Mouse (Mus musculus) kidney, embryonic 14.5 days (tissue): ENCODE measurements at regions not wholly inside any gene's neighbourhood (a gene's known extent, or its start where the extent isn't known, plus 50 kb on each side); places are given as distances from the start of the nearest gene placed in this dataset.

Experiments used
- ATAC-seq: fragments of 200-750 bp; cut with Nextera tagmentation; 2 replicates; pipeline ENCODE4 v1.8.0; 2017; ENCODE audit warnings: moderate number of reproducible peaks, mild to moderate bottlenecking, moderate TSS enrichment, moderate library complexity; ENCODE audit not compliant: low FRiP score, low TSS enrichment
- H3K27ac ChIP-seq: fragments of 300-500 bp; sonication (generic); 2 replicates; pipeline ENCODE4 v1.5.1; 2014; ENCODE audit warnings: low read depth, mild to moderate bottlenecking, low read length, moderate library complexity, mixed read lengths
- H3K27me3 ChIP-seq: fragments of 300-500 bp; sonication (generic); 2 replicates; pipeline ENCODE4 v1.6.1; 2014; ENCODE audit warnings: mild to moderate bottlenecking, low read length; ENCODE audit not compliant: control insufficient read depth, insufficient read depth
- H3K36me3 ChIP-seq: fragments of 300-500 bp; sonication (generic); 2 replicates; pipeline ENCODE4 v1.6.1; 2014; ENCODE audit warnings: low read length, mixed read lengths; ENCODE audit not compliant: control insufficient read depth, insufficient read depth
- H3K4me1 ChIP-seq: fragments of 300-500 bp; sonication (generic); 2 replicates; pipeline ENCODE4 v1.6.1; 2014; ENCODE audit warnings: low read length, mixed read lengths; ENCODE audit not compliant: control insufficient read depth, insufficient read depth
- H3K4me2 ChIP-seq: fragments of 300-500 bp; sonication (generic); replicated peaks from 2 replicates; pipeline ENCODE4 v1.6.1; 2014; ENCODE audit warnings: low read depth, mild to moderate bottlenecking, low read length
- H3K4me3 ChIP-seq: fragments of 300-500 bp; sonication (generic); 2 replicates; pipeline ENCODE4 v1.5.1; 2014; ENCODE audit warnings: mild to moderate bottlenecking, low read length
- H3K9ac ChIP-seq: fragments of 300-500 bp; sonication (generic); 2 replicates; pipeline ENCODE4 v1.6.1; 2014; ENCODE audit warnings: low read depth, mild to moderate bottlenecking, low read length, moderate library complexity
- H3K9me3 ChIP-seq: fragments of 300-500 bp; sonication (generic); 2 replicates; pipeline ENCODE4 v1.6.1; 2016; ENCODE audit warnings: low read length; ENCODE audit not compliant: control insufficient read depth
- WGBS: fragments of 180-500 bp; shearing (Covaris S2); extraction: QIAGEN DNeasy Blood & Tissue Kit; methylation state at CpG from one replicate; pipeline ENCODE4 v1.1.7; 2014; 5-methylcytosine and 5-hydroxymethylcytosine counted together

DNA sequence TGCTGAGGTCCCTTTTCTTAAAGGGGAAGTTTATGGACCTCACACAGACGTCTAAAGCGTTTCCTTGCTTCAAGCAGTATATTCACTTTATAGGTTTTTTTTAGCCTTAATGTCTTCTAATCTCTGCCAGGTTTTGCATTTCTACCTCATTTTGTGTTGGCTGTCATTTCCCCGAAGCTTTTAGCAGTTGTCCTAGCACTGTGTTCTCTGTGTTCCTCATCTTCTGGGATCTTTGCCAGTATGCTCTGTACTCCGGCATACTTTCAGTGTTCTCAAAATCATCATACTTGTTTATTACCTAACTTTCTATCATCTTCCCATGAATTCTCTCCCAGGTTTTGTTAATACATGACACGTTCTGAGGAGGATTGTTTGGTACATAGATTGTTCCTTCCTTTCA, 333.5 kb upstream of the Lsamp start:
- Histone ChIP-seq H3K9me3 (no peaks in the 10 kb centered on the region), H3K27ac (no peak overlapping the region), H3K27me3 (no peaks in the 10 kb centered on the region), H3K4me1 (no peaks in the 10 kb centered on the region), H3K4me3 (no peak overlapping the region), H3K9ac (no peak overlapping the region), H3K36me3 (no peaks in the 10 kb centered on the region), H3K4me2 (no peak overlapping the region)
- 74% methylated on average over 5 of the region's 5 CpGs for WGBS
- ATAC-seq: no peak

DNA sequence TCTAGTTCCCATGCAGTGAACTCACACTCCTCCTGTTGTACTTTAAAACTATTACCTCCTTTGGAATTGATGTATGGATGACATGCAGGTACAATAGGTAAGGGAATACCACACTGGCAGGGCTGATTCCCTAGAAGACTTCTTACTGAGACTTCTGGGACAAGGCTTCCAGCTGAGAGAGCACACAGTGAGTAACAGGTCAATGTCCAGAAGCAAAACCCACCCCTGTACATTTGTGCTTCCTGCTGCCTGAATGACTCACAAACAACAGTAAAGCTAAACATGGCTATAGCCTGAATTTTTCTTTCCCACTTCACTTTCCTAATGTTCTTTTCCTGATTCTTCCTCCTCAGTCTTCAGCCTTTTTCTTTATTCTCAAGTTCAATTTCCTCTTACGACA, 316.3 kb upstream of the Lsamp start:
- Histone ChIP-seq H3K36me3 (no peaks in the 10 kb centered on the region), H3K9ac (no peak overlapping the region), H3K4me1 (no peaks in the 10 kb centered on the region), H3K9me3 (no peaks in the 10 kb centered on the region), H3K4me2 (no peak overlapping the region), H3K27me3 (no peaks in the 10 kb centered on the region), H3K4me3 (no peak overlapping the region), H3K27ac (no peak overlapping the region)
- ATAC-seq: no peak
- WGBS: 84% methylated on average over 1 of the region's 1 CpGs

DNA sequence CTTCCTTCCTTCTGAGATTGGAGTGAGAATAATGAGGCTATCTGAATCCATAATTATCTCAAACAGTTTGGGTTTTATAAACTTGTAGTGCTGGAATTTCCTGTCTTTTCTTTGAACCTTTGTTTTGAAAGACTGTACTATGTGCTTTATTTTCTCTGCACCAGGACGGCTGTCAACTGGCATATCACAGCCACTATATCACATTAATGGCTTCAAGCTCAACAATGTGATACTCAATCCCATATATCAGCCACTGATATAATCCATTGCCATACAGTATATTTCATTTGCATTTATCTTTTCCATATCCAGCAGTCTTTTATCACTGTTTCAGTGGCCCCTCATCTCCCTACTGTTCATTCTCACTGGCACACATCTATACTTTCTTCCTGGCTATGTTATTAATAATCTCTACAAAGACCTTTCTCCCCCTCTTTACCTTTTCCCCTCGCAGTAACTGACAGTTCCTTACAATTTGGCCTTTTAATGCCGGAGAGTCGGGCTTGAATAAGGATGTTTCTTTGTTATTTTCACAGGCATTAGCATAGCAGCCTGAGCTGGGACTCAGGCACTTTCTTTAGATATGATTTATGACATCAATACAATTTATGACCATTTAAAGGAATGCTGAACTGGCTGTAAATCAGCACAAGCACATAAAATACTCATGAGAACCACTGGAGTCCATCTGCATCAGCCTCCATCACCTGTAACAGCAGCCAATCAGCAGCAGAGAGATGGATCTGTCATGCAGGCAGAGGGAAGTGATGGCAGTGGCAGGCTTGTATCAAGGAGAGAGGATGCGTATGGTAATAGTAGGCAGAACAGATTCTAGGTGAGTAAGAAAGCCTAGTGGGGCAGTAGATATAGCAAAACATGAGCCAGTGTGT, 311.8 kb upstream of the Lsamp start:
- WGBS: 43% methylated on average over 5 of the region's 5 CpGs

DNA sequence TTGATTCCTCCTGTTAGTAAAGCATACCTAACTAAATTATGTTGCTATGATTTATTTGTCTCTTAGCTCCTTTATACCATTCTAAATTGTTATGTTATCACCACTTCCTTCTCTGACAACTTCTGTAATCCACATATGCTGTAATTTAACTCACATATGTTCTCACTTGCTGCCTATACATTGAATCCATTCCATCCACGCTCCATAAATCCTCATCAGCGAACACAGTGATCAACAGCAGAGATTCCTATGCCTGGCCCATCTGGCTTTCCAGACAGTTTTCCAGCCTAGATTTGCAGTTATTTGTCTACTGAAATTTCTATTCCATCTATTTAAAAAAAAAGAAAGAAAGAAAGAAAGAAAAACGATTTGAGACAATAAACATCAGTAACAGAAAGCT, 308.4 kb upstream of the Lsamp start:
- Histone ChIP-seq H3K9me3 (no peaks in the 10 kb centered on the region), H3K36me3 (no peaks in the 10 kb centered on the region), H3K4me2 (no peak overlapping the region), H3K4me1 (no peaks in the 10 kb centered on the region), H3K27ac (no peak overlapping the region), H3K27me3 (no peaks in the 10 kb centered on the region), H3K9ac (no peak overlapping the region), H3K4me3 (no peak overlapping the region)
- WGBS: 65% methylated on average over 3 of the region's 3 CpGs
- ATAC-seq: no peak

More for the DNA sequence above, 311.8 kb upstream of the Lsamp start:
- no peaks in the 10 kb centered on the region for H3K36me3 ChIP-seq
- no peak overlapping the region for H3K4me3 ChIP-seq
- H3K4me1 ChIP-seq: no peaks in the 10 kb centered on the region
- H3K9me3 ChIP-seq: no peaks in the 10 kb centered on the region
- H3K27ac ChIP-seq: no peak overlapping the region
- no peak overlapping the region for H3K4me2 ChIP-seq
- peak; percentile 49; the same call in 1 of the 2 replicates for ATAC-seq
- H3K9ac ChIP-seq: no peak overlapping the region
- H3K27me3 ChIP-seq: no peaks in the 10 kb centered on the region

DNA sequence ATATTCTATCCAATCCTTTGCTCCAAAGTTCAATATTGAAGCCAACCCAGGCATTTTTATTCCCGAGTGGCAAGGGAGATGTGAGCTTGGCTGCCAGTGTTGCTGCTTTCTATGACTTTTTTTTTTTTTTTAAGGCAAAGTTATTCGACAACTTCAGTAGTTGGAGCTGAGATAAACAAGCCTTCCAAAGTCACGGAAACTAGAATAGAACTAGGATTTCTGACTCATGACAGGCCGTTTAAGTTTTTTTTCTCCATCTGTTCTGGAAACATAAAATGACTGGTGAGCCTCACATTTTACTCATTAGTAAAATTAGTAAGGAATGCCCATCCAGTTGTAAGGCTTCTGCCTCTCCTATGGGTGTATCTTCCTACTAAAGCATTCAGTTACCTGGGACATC, 305.9 kb upstream of the Lsamp start:
- WGBS: 87% methylated on average over 4 of the region's 4 CpGs
- ATAC-seq: no peak

DNA sequence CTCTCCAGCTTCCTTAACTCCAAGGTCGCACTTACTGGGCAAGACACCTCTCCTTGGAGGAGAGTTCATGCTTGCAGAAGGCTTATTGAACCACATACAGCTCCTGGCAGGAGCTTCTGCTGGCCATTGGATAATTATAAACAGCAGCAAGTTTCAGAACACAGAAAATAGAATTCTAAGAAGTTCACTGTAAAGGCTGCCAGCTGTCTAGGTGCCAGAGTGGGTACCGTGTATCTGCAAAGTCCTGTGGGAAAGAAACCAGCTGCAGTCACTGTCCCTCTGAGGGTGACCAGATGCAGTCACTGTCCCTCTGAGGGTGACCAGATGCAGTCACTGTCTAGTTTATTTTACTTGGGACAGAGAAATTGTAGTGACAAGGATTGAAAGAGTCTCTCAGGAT, 291.1 kb upstream of the Lsamp start:
- WGBS: 69% methylated on average over 2 of the region's 2 CpGs
- H3K4me3 ChIP-seq: no peak overlapping the region
- no peaks in the 10 kb centered on the region for H3K9me3 ChIP-seq
- H3K36me3 ChIP-seq: no peaks in the 10 kb centered on the region
- ATAC-seq: no peak
- no peak overlapping the region for H3K9ac ChIP-seq
- H3K4me1 ChIP-seq: no peaks in the 10 kb centered on the region
- H3K4me2 ChIP-seq: no peak overlapping the region
- no peaks in the 10 kb centered on the region for H3K27me3 ChIP-seq
- H3K27ac ChIP-seq: no peak overlapping the region

More for the DNA sequence above, 305.9 kb upstream of the Lsamp start:
- H3K27ac ChIP-seq: no peak overlapping the region
- no peaks in the 10 kb centered on the region for H3K9me3 ChIP-seq
- H3K4me3 ChIP-seq: no peak overlapping the region
- H3K36me3 ChIP-seq: no peaks in the 10 kb centered on the region
- no peak overlapping the region for H3K9ac ChIP-seq
- H3K4me1 ChIP-seq: no peaks in the 10 kb centered on the region
- H3K4me2 ChIP-seq: no peak overlapping the region
- H3K27me3 ChIP-seq: no peaks in the 10 kb centered on the region

DNA sequence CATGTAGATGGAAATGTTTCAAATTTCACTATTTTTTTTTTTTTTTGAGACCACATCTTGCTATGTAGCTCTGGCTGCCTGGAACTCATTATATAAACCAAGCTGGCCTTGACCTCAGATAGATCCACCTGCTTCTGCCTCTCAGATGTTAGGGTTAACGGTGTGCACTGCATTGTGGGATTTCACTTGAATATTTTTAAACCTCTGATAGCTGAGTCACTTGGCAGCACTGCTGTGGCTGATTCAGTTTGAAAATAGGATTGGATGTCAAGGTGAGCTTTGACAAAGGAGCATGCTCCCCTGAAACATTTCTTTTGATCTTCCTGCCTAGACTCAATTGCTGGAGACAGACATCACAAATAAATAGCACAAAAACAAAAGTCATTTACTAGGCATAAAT, 288.3 kb upstream of the Lsamp start:
- 89% methylated on average over 1 of the region's 1 CpGs for WGBS
- ATAC-seq: no peak

DNA sequence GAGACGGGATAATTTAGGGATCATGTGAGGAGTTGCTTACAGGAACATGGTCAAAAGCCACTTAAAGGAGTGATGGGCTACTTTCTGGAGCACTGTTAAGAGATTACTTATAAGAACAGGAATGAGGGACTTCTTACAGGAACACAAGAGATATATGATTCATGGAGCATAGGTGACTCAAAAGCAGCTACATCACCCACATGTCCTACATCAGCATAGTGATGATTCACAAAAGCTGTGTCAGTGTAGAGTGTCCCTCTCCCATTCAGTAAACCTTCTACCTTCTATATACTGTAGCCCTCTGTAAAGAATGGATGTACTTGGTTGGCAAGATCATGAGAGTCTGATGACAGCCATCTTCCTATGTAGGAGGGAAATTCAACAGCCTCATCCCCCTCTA, 285.0 kb upstream of the Lsamp start:
- H3K4me2 ChIP-seq: no peak overlapping the region
- ATAC-seq: no peak
- no peaks in the 10 kb centered on the region for H3K9me3 ChIP-seq
- H3K36me3 ChIP-seq: no peaks in the 10 kb centered on the region
- H3K27ac ChIP-seq: no peak overlapping the region
- H3K9ac ChIP-seq: no peak overlapping the region
- H3K27me3 ChIP-seq: no peaks in the 10 kb centered on the region
- no peaks in the 10 kb centered on the region for H3K4me1 ChIP-seq
- H3K4me3 ChIP-seq: no peak overlapping the region
- WGBS: 88% methylated on average over 1 of the region's 1 CpGs

More for the DNA sequence above, 288.3 kb upstream of the Lsamp start:
- Histone ChIP-seq H3K36me3 (no peaks in the 10 kb centered on the region), H3K9me3 (no peaks in the 10 kb centered on the region), H3K27ac (no peak overlapping the region), H3K9ac (no peak overlapping the region), H3K4me3 (no peak overlapping the region), H3K4me2 (no peak overlapping the region), H3K4me1 (no peaks in the 10 kb centered on the region), H3K27me3 (no peaks in the 10 kb centered on the region)

DNA sequence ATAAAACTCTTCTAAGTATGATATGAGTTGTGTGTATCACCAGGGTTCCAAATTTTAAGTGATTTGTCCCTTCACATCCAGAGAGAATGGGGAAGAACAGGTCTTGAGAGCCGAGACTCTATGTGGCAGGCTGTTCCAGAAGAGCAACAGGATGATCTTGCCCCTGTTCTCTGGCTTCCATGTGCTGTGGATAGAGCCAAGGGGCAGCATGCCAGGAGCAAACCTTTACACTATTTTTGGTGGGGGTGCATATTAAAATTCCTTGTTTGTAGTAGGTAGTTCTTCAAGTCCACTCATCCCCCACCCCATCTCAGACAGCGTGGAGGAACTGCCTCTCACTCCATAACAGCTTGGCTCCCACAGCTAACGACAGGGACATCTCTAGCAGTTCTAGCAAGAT, 278.0 kb upstream of the Lsamp start:
- H3K4me2 ChIP-seq: no peak overlapping the region
- no peaks in the 10 kb centered on the region for H3K9me3 ChIP-seq
- H3K4me3 ChIP-seq: no peak overlapping the region
- no peaks in the 10 kb centered on the region for H3K36me3 ChIP-seq
- H3K9ac ChIP-seq: no peak overlapping the region
- no peaks in the 10 kb centered on the region for H3K27me3 ChIP-seq
- 69% methylated on average over 3 of the region's 3 CpGs for WGBS
- H3K27ac ChIP-seq: no peak overlapping the region
- H3K4me1 ChIP-seq: no peaks in the 10 kb centered on the region
- no peak for ATAC-seq
